Mouse (Mus musculus) stomach, postnatal 0 days (tissue): ENCODE results near the gene Camkv.

ENCODE experiments used
- CTCF ChIP-seq: IDR thresholded peaks from 2 replicates; pipeline ENCODE4 v1.5.1; 2016; ENCODE audit warnings: antibody characterized with exemption, low read depth, mild to moderate bottlenecking, moderate library complexity
- EP300 ChIP-seq: optimal IDR thresholded peaks from 2 replicates; pipeline ENCODE3; 2016; ENCODE audit warnings: antibody characterized with exemption

GRCm38 (mm10) chr9:107919441-107919840, 16.0 kb upstream of the Camkv start:
- TF ChIP-seq CTCF (no peak), EP300 (no peak)
